Mouse (Mus musculus): ENCODE results near the gene Ggact. TPM values are rescaled to one million over a fixed set of nuclear protein-coding genes. Genes with fewer than 3 reads are reported as not detected.

Gene Ggact
- polyA plus RNA-seq, 1 experiment: 63.9 TPM

- Histone ChIP-seq H3K4me3 (ENCODE audit: control insufficient read depth, low read depth, low read length) (no peak overlapping the region), H3K27ac (ENCODE audit: control insufficient read depth, insufficient read depth, low read depth, low read length) (no peak overlapping the region), H3K4me1 (ENCODE audit: control insufficient read depth, insufficient read depth, low read length) (no peaks in the 10 kb centered on the region), H3K36me3 (ENCODE audit: control insufficient read depth, insufficient read depth, low read length) (no peaks in the 10 kb centered on the region), H3K27me3 (ENCODE audit: control insufficient read depth, insufficient read depth, low read length) (no peaks in the 10 kb centered on the region)
- TF ChIP-seq POLR2A (IDR thresholded peaks at IDR 0.05; ENCODE audit: control insufficient read depth, low read depth, low read length) (no peak), CTCF (IDR thresholded peaks at IDR 0.05; ENCODE audit: control insufficient read depth, insufficient read depth, insufficient replicate concordance, low read depth, low read length) (no peak)
These were observed 41.5 kb downstream of the Ggact start for GRCm38 (mm10) chr14:122871841-122872580.

- TF ChIP-seq POLR2A (IDR thresholded peaks at IDR 0.05; ENCODE audit: control insufficient read depth, low read depth, low read length) (no peak), CTCF (IDR thresholded peaks at IDR 0.05; ENCODE audit: control insufficient read depth, insufficient read depth, insufficient replicate concordance, low read depth, low read length) (no peak)
- no peak overlapping the region for H3K4me3 ChIP-seq (ENCODE audit: control insufficient read depth, low read depth, low read length)
- no peaks in the 10 kb centered on the region for H3K4me1 ChIP-seq (ENCODE audit: control insufficient read depth, insufficient read depth, low read length)
- no peaks in the 10 kb centered on the region for H3K36me3 ChIP-seq (ENCODE audit: control insufficient read depth, insufficient read depth, low read length)
- H3K27ac ChIP-seq (ENCODE audit: control insufficient read depth, insufficient read depth, low read depth, low read length): no peak overlapping the region
- no peaks in the 10 kb centered on the region for H3K27me3 ChIP-seq (ENCODE audit: control insufficient read depth, insufficient read depth, low read length)
These were observed 43.7 kb downstream of the Ggact start for GRCm38 (mm10) chr14:122869831-122870230.

- Histone ChIP-seq H3K4me1 (ENCODE audit: control insufficient read depth, insufficient read depth, low read length) (no peaks in the 10 kb centered on the region), H3K27ac (ENCODE audit: control insufficient read depth, insufficient read depth, low read depth, low read length) (no peak overlapping the region), H3K27me3 (ENCODE audit: control insufficient read depth, insufficient read depth, low read length) (no peaks in the 10 kb centered on the region), H3K4me3 (ENCODE audit: control insufficient read depth, low read depth, low read length) (no peak overlapping the region), H3K36me3 (ENCODE audit: control insufficient read depth, insufficient read depth, low read length) (no peaks in the 10 kb centered on the region)
- TF ChIP-seq POLR2A (IDR thresholded peaks at IDR 0.05; ENCODE audit: control insufficient read depth, low read depth, low read length) (no peak), CTCF (IDR thresholded peaks at IDR 0.05; ENCODE audit: control insufficient read depth, insufficient read depth, insufficient replicate concordance, low read depth, low read length) (no peak)
These were observed 45.8 kb downstream of the Ggact start for GRCm38 (mm10) chr14:122867531-122868285.

GRCm38 (mm10) chr14:122865462-122866129 lies 48.0 kb downstream of the Ggact start:
- no peaks in the 10 kb centered on the region for H3K4me1 ChIP-seq (ENCODE audit: control insufficient read depth, insufficient read depth, low read length)
- no peak overlapping the region for H3K27ac ChIP-seq (ENCODE audit: control insufficient read depth, insufficient read depth, low read depth, low read length)
- no peaks in the 10 kb centered on the region for H3K27me3 ChIP-seq (ENCODE audit: control insufficient read depth, insufficient read depth, low read length)
- H3K36me3 ChIP-seq (ENCODE audit: control insufficient read depth, insufficient read depth, low read length): no peaks in the 10 kb centered on the region
- H3K4me3 ChIP-seq (ENCODE audit: control insufficient read depth, low read depth, low read length): no peak overlapping the region
- no peak for TF ChIP-seq CTCF (IDR thresholded peaks at IDR 0.05; ENCODE audit: control insufficient read depth, insufficient read depth, insufficient replicate concordance, low read depth, low read length)
- TF ChIP-seq POLR2A (IDR thresholded peaks at IDR 0.05; ENCODE audit: control insufficient read depth, low read depth, low read length): no peak

GRCm38 (mm10) chr14:122862623-122863022 lies 50.9 kb downstream of the Ggact start:
- H3K27ac ChIP-seq (ENCODE audit: control insufficient read depth, insufficient read depth, low read depth, low read length): no peak overlapping the region
- no peak for TF ChIP-seq POLR2A (IDR thresholded peaks at IDR 0.05; ENCODE audit: control insufficient read depth, low read depth, low read length)
- no peak for TF ChIP-seq CTCF (IDR thresholded peaks at IDR 0.05; ENCODE audit: control insufficient read depth, insufficient read depth, insufficient replicate concordance, low read depth, low read length)
- H3K4me1 ChIP-seq (ENCODE audit: control insufficient read depth, insufficient read depth, low read length): no peaks in the 10 kb centered on the region
- no peaks in the 10 kb centered on the region for H3K36me3 ChIP-seq (ENCODE audit: control insufficient read depth, insufficient read depth, low read length)
- H3K4me3 ChIP-seq (ENCODE audit: control insufficient read depth, low read depth, low read length): no peak overlapping the region
- no peaks in the 10 kb centered on the region for H3K27me3 ChIP-seq (ENCODE audit: control insufficient read depth, insufficient read depth, low read length)

GRCm38 (mm10) chr14:122859792-122860191 lies 53.8 kb downstream of the Ggact start:
- TF ChIP-seq CTCF (IDR thresholded peaks at IDR 0.05; ENCODE audit: control insufficient read depth, insufficient read depth, insufficient replicate concordance, low read depth, low read length) (no peak), POLR2A (IDR thresholded peaks at IDR 0.05; ENCODE audit: control insufficient read depth, low read depth, low read length) (no peak)
- H3K27me3 ChIP-seq (ENCODE audit: control insufficient read depth, insufficient read depth, low read length): no peaks in the 10 kb centered on the region
- no peaks in the 10 kb centered on the region for H3K36me3 ChIP-seq (ENCODE audit: control insufficient read depth, insufficient read depth, low read length)
- H3K4me3 ChIP-seq (ENCODE audit: control insufficient read depth, low read depth, low read length): no peak overlapping the region
- no peaks in the 10 kb centered on the region for H3K4me1 ChIP-seq (ENCODE audit: control insufficient read depth, insufficient read depth, low read length)
- no peak overlapping the region for H3K27ac ChIP-seq (ENCODE audit: control insufficient read depth, insufficient read depth, low read depth, low read length)

GRCm38 (mm10) chr14:122852506-122853057 lies 61.0 kb downstream of the Ggact start:
- no peaks in the 10 kb centered on the region for H3K36me3 ChIP-seq (ENCODE audit: control insufficient read depth, insufficient read depth, low read length)
- H3K27me3 ChIP-seq (ENCODE audit: control insufficient read depth, insufficient read depth, low read length): no peaks in the 10 kb centered on the region
- no peak for TF ChIP-seq POLR2A (IDR thresholded peaks at IDR 0.05; ENCODE audit: control insufficient read depth, low read depth, low read length)
- TF ChIP-seq CTCF (IDR thresholded peaks at IDR 0.05; ENCODE audit: control insufficient read depth, insufficient read depth, insufficient replicate concordance, low read depth, low read length): no peak
- H3K27ac ChIP-seq (ENCODE audit: control insufficient read depth, insufficient read depth, low read depth, low read length): no peak overlapping the region
- no peaks in the 10 kb centered on the region for H3K4me1 ChIP-seq (ENCODE audit: control insufficient read depth, insufficient read depth, low read length)
- H3K4me3 ChIP-seq (ENCODE audit: control insufficient read depth, low read depth, low read length): no peak overlapping the region

All from testis, adult 2 months (tissue).